Mouse (Mus musculus) myocyte (in vitro differentiated cells): ENCODE measurements at regions not wholly inside any gene's neighbourhood (a gene's known extent, or its start where the extent isn't known, plus 50 kb on each side); places are given as distances from the start of the nearest gene placed in this dataset.

Experiments used
- MAX ChIP-seq: IDR thresholded peaks from one replicate; pipeline ENCODE4 v1.6.1; 2011; ENCODE audit warnings: low read depth, mild to moderate bottlenecking, control low read depth
- POLR2AphosphoS2 ChIP-seq: IDR thresholded peaks from one replicate; pipeline ENCODE4 v1.6.1; 2011; ENCODE audit warnings: low read depth, control low read depth; ENCODE audit not compliant: insufficient read length
- SRF ChIP-seq: IDR thresholded peaks from one replicate; pipeline ENCODE4 v1.6.1; 2011; ENCODE audit warnings: low read depth; ENCODE audit not compliant: control insufficient read depth, insufficient read length

DNA sequence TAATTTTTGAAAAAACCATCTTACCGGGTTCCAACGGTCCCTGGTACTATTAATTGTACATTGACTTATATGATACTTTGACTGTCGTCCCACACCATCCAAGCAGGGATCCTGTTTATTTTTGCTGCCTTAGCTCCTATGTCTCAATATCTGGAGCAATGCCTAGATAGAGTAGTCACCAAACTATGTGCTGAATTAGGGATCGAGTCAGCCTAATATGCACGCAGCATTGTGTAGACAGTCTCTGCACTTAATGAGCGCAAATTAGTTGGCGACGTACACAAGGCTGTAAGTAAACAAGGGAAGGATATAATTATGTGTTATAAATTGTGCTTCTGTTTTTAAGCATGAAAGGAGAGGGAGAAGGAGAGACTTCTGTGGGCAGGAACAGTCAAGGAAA is 1140.1 kb upstream of the Gulo start:
- TF ChIP-seq POLR2AphosphoS2 (no peak), SRF (no peak), MAX (no peak)
